Mouse (Mus musculus): Measurements from ENCODE around the gene Lasp1.

- TF ChIP-seq CTCF (IDR thresholded peaks at IDR 0.05; ENCODE audit: control insufficient read depth, insufficient read depth, insufficient replicate concordance, low read depth, low read length) (no peak), POLR2A (IDR thresholded peaks at IDR 0.05; ENCODE audit: control insufficient read depth, low read depth, low read length) (no peak)
Measured at GRCm38 (mm10) chr11:97804841-97805661, 6.3 kb downstream of the Lasp1 start.
